Mouse (Mus musculus) megakaryocyte, embryonic 14.5 days (primary cell): ENCODE data around the gene Msantd2. TPM values are rescaled to one million over a fixed set of nuclear protein-coding genes. Genes with fewer than 3 reads are reported as not detected.

Experiments used
- H3K27me3 ChIP-seq: replicated peaks from 2 replicates; pipeline ENCODE3; 2012; ENCODE audit warnings: inconsistent platforms
- H3K36me3 ChIP-seq: replicated peaks from 2 replicates; pipeline ENCODE3; 2012; ENCODE audit warnings: low read length, inconsistent platforms, mixed read lengths
- H3K4me1 ChIP-seq: 2 replicates; pipeline ENCODE4 v1.6.1; 2012; ENCODE audit warnings: inconsistent platforms
- H3K4me3 ChIP-seq: replicated peaks from 2 replicates; pipeline ENCODE3; 2012; ENCODE audit warnings: moderate library complexity, mild to moderate bottlenecking, inconsistent platforms
- H3K9me3 ChIP-seq: 2 replicates; pipeline ENCODE4 v1.6.1; 2012; ENCODE audit warnings: inconsistent platforms
- FLI1 ChIP-seq: IDR thresholded peaks from 2 replicates; pipeline ENCODE4 v1.6.1; 2012; ENCODE audit warnings: low read length, inconsistent platforms, mixed read lengths
- GATA1 ChIP-seq: IDR thresholded peaks from 3 replicates; pipeline ENCODE4 v1.6.1; 2012; ENCODE audit warnings: mixed read lengths, low read length, inconsistent platforms, borderline replicate concordance
- polyA plus RNA-seq: library from polyadenylated mRNA; stranded (reverse); fragments of >175 nt; gene quantifications from 2 replicates; pipeline ENCODE4 v1.2.3, GENCODE M21; 2012; ENCODE audit warnings: low replicate concordance; ENCODE audit not compliant: insufficient read depth

Gene Msantd2
- polyA plus RNA-seq, 1 experiment: 3.5 TPM

DNA sequence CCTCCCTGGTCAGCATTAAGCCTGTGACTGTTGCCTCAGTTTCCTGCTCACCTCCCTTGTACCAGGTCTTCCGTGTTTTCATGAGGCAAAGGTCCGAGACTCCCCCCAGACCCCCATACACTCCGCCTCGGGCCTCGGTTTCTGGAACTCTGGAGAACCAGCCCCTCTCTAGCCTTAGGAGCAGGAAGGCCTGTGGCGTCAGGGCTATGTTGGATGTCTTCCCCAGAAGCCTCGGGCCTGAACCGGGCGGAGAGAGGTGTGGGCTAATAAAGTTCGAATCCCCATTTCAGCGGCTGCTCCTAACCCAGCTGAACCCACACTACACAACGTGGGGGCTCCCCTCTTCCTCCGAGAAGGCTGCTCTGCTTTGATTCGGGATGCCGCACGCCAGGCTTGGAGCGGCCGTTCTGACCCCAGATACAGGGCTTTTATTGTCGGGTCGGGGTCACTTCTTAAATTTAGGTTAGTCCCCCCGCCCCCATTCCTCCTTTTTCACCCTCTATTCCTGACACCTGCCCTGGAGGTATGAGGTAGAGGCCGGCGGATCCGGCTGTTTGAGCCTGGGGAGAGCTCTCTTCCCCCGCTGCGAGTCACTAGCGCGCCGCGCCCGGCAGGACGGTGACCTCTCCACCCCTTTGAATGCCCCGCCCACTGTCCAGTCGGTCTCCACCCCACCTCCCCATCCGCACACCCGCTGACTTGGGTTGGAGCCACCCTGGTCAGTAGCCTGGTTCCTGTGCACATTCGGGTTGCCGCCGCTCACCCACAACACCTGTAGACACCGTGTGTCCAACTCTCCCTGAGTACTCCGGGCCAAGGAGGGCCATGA is 38.5 kb downstream of the Msantd2 start, which contains the start of gene Esam:
TSS of gene Esam (plus strand) at position 683 of the 829 bp plus-strand sequence.
- Histone ChIP-seq H3K27me3 (peaks cover 3% of the 10 kb centered on the region), H3K4me3 (peak within 1 kb of the TSS; percentile 91), H3K4me1 (peaks cover 64% of the 10 kb centered on the region), H3K9me3 (no peaks in the 10 kb centered on the region), H3K36me3 (peaks cover 49% of the 10 kb centered on the region)
- no peak for TF ChIP-seq GATA1
- TF ChIP-seq FLI1: no peak

DNA sequence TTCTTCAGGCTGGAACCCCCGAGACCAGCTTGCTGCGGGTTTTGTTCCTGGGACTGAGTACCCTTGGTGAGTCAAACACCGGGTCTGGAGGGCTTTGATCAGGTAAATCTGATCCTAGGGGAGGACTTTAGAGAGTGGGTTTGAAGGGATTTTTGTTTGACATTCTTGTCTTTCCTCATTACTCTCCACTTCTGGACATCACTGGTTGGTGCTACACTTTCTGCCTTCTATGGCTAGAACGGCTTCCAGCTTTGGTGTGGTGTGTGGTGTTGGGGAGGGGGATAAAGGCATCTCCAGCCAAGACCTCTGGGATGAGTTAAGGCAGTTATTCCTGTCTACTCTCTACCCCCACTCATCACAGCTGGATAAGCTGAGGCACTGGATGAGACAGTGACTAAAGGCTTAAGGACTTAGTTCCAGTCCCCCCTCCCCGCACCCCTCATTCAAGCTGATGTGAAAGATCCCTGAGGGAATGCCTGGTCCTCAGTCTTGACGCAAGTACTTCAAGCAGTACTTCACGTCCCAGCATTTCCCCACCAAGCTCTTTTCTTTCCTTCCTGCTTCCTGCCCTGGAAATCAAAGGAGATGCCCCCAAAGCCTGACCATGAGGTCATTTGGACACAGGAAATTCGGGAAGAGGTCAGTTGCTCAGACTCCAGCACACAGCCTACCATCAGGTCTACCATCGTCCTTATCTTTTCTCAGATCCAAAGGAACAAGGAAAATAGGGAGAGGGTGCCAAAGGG is 39.3 kb downstream of the Msantd2 start:
- Histone ChIP-seq H3K9me3 (no peaks in the 10 kb centered on the region), H3K27me3 (peaks cover 3% of the 10 kb centered on the region), H3K4me3 (peak overlapping the region; percentile 91), H3K4me1 (peaks cover 72% of the 10 kb centered on the region), H3K36me3 (peaks cover 49% of the 10 kb centered on the region)
- TF ChIP-seq FLI1 (no peak), GATA1 (no peak)

DNA sequence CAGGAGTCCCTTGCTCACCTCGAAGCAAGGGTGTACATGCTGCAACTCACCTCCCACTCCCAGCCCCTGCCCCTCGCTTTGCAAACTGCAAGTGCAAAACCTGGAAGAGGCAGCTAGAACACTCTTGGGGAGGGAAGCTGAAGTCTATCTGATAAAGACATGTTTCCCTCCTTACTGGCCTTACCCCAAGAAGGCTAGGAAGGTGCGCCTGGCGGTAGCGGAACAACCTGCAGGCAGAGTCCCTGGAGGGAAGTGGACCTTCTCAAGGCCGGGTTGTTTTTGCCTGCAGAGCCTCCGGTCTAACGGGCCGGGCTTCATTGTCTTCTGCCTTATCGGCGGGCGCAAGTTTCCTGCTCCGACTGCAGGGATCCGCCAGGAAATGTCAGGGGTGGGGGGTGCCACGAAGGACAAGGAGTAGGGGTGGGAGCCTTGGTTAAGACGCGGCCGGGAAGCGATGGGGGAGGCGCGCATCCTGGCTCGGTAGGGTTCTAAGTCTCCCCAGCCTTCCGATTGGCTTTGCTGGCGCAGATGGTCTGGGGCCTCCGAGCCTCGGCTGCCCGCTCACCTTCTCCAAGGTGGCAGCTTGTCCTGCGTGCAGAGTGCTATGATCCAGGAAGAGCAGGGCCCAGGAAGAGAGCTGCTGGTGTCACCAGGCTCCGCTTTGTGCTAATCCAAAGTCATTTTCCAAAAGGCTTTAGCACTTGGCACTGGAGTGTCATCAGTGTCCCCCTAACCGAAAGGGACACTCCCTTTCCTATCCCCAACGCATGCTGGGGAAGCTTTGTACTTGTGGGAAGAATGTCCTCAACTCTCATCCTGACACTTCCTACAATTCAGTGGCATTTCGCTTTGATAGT is 41.1 kb downstream of the Msantd2 start:
- Histone ChIP-seq H3K9me3 (no peaks in the 10 kb centered on the region), H3K36me3 (peaks cover 53% of the 10 kb centered on the region), H3K4me1 (peaks cover 82% of the 10 kb centered on the region), H3K27me3 (peaks cover 3% of the 10 kb centered on the region), H3K4me3 (peak overlapping the region; percentile 91)
- TF ChIP-seq GATA1: no peak
- TF ChIP-seq FLI1: no peak

DNA sequence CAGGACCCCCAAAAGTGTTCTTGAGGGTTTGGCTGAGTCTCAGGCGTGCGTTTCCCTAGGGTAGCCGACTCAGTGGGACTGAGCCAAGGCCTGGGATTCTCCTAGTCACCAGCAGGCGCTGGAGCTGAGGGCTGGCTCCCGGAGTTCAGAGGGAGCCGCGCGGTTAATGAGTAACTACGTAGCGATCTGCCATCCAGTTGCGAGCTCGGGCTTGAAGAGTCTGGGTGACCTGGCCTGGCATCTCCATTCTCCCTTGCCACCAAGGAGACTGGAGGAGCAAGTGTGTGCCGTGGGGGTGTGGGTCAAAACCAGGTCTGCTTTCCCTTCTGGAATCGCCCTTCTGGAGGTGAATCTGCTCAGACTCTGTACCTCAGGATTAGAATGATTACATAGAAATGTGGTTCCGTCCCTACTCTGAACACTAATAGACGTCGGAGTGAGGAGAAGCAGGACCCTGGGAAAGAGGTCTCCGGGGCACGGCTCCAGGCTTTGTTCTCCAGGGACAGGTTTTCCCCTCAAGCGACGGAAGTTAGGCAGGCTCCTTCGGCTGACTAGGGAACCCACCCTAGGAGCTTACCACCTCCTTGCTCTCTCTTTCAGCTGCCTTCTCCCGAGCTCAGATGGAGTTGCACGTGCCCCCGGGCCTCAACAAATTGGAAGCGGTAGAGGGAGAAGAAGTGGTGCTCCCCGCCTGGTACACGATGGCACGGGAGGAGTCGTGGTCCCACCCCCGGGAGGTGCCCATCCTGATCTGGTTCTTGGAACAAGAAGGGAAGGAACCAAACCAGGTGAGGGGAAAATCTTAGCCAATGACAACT is 42.0 kb downstream of the Msantd2 start:
- peaks cover 55% of the 10 kb centered on the region for H3K36me3 ChIP-seq
- no peaks in the 10 kb centered on the region for H3K9me3 ChIP-seq
- TF ChIP-seq GATA1 (no peak), FLI1 (no peak)
- H3K4me3 ChIP-seq: peak overlapping the region; percentile 91
- peaks cover 90% of the 10 kb centered on the region for H3K4me1 ChIP-seq
- peaks cover 3% of the 10 kb centered on the region for H3K27me3 ChIP-seq

DNA sequence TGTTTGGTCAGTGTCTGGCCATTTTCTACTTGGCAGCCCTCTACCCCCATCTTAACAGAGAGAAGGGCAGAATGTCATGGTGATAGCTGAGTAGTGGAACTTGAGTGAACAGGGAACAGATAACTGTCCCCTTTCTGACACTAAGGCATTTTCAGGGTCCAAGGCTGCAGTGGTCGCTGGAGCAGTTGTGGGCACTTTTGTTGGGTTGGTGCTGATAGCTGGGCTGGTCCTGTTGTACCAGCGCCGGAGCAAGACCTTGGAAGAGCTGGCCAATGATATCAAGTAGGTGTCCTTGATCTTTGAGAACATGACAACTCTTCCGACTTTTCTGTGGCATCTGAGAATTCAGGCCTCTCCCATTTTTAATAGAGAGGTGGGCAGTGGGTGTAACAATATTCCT is 47.7 kb downstream of the Msantd2 start:
- Histone ChIP-seq H3K4me1 (peaks cover 89% of the 10 kb centered on the region), H3K27me3 (no peaks in the 10 kb centered on the region), H3K4me3 (no peak overlapping the region), H3K9me3 (no peaks in the 10 kb centered on the region), H3K36me3 (peaks cover 89% of the 10 kb centered on the region)
- no peak for TF ChIP-seq GATA1
- TF ChIP-seq FLI1: no peak

DNA sequence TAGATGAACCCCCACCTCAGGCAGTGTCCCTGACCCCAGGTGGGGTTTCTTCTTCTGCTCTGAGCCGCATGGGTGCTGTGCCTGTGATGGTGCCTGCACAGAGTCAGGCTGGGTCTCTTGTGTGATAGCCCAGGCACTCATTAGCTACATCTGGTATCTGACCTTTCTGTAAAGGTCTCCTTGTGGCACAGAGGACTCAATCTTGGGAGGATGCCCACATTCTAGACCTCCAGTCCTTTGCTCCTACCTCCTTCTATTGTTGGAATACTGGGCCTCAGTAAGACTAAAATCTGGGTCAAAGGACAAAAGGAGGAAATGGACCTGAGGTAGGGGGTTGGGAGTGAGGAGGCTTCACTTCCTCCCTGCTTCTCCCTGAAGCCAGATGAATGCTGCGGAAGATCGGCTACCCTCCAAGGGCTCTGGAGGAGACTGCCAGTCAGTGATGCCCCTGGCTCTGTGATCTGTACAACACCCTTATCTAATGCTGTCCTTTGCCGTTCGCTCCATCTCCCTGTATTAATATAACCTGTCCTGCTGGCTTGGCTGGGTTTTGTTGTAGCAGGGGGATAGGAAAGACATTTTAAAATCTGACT is 48.6 kb downstream of the Msantd2 start:
- Histone ChIP-seq H3K36me3 (peaks cover 92% of the 10 kb centered on the region), H3K4me3 (no peak overlapping the region)

DNA sequence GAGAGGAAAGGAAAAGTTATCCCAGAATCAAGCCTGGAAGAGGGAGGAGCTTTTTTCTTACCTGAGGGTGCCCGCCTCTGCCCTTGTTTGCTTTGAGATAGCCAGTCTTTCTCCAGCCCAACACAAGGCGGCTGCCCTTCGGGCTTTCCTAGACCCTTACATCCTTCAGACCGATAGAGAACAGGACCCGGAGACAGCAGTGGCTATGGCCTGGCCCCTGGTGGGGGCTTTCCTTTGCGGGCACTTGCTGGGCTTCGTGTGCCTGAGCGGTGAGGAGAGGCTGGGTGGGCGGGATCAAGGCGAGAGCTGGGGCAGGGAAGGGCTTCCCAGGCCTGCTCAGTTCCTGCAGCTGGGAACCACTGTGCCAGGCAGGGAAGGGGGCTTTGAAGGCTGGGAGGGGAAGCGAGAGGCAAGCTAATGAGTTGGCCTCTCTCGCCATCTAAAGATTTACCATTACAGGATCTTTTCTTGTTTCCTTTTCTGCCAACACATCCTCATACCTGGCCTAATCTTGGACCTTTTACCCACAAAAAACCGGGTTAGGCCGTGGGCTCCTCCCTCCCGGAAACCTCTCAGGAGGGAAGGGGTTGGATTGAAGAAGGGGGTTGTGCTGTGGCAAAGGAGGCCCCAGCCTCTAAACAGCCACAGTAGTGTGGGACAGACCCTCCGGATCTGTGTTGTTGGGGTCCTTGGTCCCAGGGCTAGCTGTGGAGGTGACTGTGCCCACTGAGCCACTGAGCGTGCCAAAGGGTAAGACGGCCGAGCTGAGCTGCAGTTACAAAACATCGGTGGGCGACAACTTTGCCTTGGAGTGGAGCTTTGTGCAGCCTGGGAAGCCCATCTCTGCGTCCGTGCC is 50.3 kb downstream of the Msantd2 start, which contains the start of gene Vsig2:
TSS of gene Vsig2 (plus strand) at position 86 of the 856 bp plus-strand sequence.
- Histone ChIP-seq H3K4me3 (peak within 1 kb of the TSS; percentile 33), H3K36me3 (peaks cover 93% of the 10 kb centered on the region), H3K27me3 (no peaks in the 10 kb centered on the region), H3K9me3 (no peaks in the 10 kb centered on the region), H3K4me1 (peaks cover 91% of the 10 kb centered on the region)
- no peak for TF ChIP-seq FLI1
- TF ChIP-seq GATA1: no peak

More for the DNA sequence above, 48.6 kb downstream of the Msantd2 start:
- TF ChIP-seq GATA1: no peak
- TF ChIP-seq FLI1: no peak
- Histone ChIP-seq H3K27me3 (no peaks in the 10 kb centered on the region), H3K9me3 (no peaks in the 10 kb centered on the region), H3K4me1 (peaks cover 89% of the 10 kb centered on the region)

DNA sequence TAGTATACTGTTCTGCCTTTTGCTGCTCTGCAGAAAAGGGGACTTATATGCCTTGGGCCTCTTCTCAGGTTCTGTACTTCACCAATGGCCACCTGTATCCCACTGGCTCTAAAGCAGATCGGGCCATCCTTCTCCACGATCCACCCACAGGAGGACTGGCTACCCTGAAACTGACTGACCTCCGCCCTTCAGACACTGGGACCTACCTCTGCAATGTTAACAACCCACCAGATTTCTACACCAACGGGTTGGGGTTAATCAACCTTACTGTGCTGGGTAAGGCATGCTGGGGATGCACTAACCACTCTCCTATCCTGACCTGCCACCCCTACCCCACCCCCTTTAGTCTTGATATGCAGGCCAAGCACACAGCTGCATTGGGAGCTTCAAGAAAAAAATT is 51.1 kb downstream of the Msantd2 start:
- Histone ChIP-seq H3K36me3 (peaks cover 93% of the 10 kb centered on the region), H3K27me3 (no peaks in the 10 kb centered on the region), H3K9me3 (no peaks in the 10 kb centered on the region), H3K4me3 (no peak overlapping the region), H3K4me1 (peaks cover 97% of the 10 kb centered on the region)
- TF ChIP-seq GATA1: no peak
- TF ChIP-seq FLI1: no peak
